Mouse (Mus musculus) ovary, postnatal 36 days (tissue): Measurements from ENCODE around the gene AC124502.3.
"Not testable (repeated sequence)": the region's sequence is repeated elsewhere in the genome, so short reads cannot be mapped to it uniquely, and the experiment has no call there.

Source experiments
- DNase-seq: peaks from one replicate; pipeline ENCODE4 v3.0.0; 2022; ENCODE audit warnings: low spot score, mixed read lengths

The AC124502.3 gene

DNA sequence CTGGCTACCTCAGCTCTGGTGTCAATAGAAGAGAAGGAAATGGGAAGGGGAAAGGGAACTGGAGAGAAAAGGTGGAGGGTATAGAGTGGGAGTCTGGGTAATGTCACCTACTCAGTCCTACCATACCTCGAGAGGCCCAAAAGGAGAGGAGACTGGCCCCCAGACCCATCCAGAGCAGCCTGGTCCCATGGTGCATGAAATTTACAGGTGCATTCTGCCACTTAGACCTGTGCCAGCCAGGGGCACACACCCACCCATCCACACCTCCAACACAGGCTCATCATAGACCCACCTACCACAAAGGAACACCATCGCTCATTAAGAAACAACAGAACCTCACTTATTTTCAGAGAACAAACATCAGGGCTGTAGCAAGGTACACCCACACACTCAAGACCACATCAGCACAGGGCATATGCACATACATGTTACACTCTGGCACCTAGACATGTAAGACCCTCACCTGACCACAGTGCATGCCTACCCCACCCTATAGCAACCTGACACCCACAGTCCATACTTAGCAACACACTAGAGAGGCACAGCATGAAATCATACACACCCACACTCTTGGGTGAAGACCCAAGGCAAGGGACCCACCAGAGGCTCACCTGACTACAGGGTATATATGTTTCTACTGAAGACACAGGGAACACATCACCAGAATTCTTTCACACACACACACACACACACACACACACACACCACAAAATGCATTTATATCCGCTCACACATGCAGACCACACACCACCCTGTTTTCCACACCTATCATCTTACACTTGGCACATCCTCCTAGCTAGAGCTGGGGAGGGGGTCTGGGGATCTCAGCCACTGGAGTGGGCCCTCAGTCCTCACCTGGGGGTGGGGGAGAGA lies 45.5 kb downstream of the AC124502.3 start:
- DNase-seq, result no peak

DNA sequence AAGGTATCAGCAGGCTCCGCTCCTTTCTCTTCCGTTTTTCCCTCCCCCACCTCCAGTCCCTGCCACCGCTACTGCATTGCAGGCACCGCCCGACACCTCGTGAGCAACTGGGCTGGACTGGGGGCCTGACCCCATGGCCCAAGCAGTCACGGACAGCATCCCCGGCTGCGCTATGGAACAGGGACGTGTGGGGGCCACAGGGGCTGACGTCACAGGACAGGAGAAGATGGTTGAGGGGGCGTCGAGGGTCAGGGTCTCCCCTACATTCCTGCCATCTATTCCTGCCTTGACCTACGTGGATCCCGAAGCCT lies 46.1 kb downstream of the AC124502.3 start:
- no peak for DNase-seq

- peak; percentile 70 for DNase-seq
These were observed 46.6 kb downstream of the AC124502.3 start, which contains the start of gene Tmem151a for GRCm38 (mm10) chr19:5085145-5085863. Tmem151a (minus strand) TSS chr19:5085531.

DNA sequence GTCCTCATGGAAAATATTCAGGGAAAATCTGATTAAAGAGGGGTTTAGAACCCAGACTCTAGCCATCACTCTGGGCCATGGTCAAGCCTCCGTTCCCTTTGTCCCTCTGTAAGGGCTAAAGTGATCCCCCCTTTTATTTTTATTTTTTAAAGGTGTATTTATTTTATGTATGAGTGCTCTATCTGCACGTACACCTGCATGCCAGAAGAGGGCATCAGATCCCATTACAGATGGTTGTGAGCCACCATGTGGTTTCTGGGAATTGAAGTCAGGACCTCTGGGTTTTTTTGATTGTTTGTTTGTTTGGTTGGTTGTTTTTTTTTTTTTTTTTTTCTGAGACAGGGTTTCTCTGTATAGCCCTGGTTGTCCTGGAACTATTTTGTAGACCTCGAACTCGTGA lies 47.8 kb downstream of the AC124502.3 start:
- DNase-seq, result not testable (repeated sequence)

GRCm38 (mm10) chr19:5087884-5088728 lies 49.4 kb downstream of the AC124502.3 start, which contains the start of gene Yif1a:
Yif1a (plus strand) TSS chr19:5088538.
- DNase-seq, result peak; percentile 93

- no peak for DNase-seq
These were observed 50.6 kb downstream of the AC124502.3 start for GRCm38 (mm10) chr19:5089324-5089723.

DNA sequence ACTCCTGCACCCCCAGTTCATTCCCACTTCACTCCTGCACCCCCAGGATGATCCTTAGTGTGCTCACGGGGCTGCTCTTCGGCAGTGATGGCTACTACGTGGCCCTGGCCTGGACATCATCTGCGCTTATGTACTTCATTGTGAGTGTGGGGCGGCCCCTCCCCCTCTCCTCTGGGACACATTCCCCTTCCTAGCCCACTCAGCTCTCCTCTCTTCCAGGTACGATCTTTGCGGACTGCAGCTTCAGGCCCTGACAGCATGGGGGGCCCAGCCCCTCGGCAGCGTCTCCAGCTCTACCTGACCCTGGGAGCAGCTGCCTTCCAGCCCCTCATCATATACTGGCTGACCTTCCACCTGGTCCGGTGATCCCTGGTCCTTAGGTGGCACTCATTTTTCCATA lies 53.4 kb downstream of the AC124502.3 start:
- no peak for DNase-seq

DNA sequence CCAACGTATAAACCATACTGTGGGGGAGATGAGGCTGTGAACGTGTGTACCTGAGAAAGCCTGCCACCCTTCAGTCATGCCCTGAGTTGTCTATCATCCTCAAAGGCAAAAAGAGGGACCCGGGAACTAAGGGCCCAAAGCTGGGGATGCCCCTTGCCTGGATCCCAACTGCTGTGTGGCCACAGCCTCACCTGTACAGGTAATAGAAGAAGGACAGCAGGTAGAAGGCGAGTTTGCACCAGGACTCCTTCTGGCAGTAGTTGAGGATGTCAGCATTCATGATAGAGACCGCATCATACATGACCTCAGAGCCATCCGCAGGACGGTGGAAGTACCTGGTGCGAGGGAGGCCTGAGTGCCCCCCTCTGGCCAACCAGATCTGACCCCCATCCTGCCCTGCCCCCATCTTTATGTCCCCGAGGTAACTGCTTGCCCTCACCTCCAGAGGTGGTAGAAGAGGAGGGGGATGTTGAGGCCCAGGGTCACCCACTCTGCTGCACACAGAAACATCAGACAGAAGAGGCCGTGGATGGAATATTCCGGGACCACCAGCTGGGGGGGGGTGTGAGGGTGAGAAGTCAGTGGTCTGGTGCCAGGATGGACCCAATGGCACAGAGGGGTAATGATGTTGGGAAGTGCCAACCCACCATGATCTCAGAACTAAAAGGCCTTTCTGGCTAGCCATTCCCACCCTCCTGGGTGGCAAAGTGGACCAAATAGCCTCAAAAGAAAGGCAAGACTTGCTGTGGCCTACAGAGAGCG lies 55.0 kb downstream of the AC124502.3 start:
- no peak for DNase-seq

DNA sequence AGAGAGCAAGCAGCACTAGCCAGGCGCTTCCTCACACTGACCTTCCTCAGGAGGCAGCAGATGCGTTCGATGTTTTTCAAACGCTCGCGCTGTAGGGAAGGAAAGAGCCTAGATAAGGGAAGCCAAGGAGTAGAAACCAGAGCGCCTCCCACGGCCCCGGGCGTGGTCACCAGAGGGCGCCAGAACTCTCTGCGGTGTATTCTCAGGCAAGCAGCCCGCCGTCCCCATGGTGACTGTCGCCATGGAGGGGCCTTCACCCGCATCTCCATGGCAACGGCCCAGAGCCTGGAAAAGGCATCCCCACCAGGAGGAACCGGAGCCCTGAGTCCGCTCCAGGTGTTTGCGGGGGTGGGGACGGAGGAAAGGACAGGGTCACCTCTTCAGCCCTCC lies 55.5 kb downstream of the AC124502.3 start:
- peak; percentile 96 for DNase-seq

- DNase-seq, result no peak
These were observed 56.2 kb downstream of the AC124502.3 start for GRCm38 (mm10) chr19:5094746-5095417.

DNA sequence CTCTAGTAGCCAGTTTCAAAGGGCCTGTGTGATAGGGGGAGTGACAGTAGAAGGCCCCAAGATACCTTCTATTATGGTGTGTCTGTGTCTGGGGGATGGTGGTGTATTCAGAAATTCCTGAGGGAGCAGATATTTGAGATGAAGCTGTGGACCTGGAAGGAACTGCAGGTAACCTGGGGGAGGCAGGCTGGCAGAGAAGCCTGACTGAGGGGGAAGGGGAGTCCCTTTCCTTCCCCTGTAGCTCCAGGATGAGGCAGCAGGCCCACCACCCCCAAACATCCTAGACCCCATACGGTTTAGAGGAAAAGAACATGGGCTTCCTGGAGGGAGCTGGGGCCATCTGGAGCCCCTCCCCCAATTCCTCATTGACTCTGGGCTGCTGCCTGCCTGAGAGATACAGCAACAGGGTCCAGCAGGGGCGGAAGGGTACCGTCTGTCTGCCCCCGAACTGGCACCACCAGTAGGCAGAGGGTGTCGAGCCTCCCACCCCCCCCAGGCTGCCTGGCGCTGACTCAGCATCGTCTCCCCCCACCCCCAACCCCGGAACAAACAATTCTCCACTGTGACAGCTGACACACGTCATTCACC lies 57.3 kb downstream of the AC124502.3 start:
- DNase-seq, result no peak

DNA sequence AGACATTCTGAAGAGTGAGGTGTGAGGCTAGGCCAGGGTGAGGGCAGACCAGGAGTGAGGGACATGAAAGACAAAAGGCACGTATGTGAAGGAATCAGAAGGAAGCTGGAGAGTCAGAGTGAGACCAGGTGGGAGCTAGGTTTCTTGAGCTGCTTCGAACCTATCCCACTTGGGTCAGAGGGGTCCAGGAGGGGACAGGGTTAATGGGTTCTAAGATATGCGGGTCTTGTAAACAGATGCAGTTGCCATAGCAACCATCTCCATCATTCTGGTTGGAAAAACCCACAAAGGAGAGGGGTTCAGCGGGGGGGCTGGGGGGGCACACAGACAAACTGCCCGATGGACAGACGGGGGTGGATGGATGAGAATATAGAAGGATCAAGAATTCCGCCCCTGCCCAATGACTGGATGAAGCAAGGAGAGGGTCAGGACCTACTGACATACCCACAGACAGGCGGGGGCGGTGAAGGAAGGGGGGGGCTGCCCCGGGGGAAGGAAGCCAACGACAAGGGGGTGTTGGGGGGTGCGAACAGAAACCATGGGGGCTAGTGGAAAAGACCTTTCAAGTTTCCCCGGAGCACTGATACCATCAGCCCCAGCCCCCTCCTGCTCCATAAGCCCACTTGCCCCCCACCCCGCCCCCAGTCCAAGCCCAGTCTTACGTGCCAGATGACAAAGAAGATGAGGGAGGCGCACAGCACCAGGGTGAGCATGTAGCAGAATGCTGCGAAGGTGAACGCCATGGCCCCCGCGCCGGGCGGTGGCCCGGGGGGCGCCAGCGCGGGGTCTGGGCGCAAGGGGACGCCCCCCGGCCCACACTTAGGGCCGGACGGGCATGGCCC lies 59.1 kb downstream of the AC124502.3 start:
- no peak for DNase-seq

- DNase-seq, result peak; percentile 74
These were observed 59.9 kb downstream of the AC124502.3 start, which contains the start of gene Cnih2 for GRCm38 (mm10) chr19:5098363-5099143. Cnih2 (minus strand) TSS chr19:5098521.
